Mouse (Mus musculus) forebrain, embryonic 11.5 days (tissue): ENCODE measurements at regions not wholly inside any gene's neighbourhood (a gene's known extent, or its start where the extent isn't known, plus 50 kb on each side); places are given as distances from the start of the nearest gene placed in this dataset.

ENCODE experiments used
- ATAC-seq: fragments of 200-750 bp; cut with Nextera tagmentation; replicated peaks from 2 replicates; pipeline ENCODE4 v1.8.0; 2017; ENCODE audit warnings: moderate TSS enrichment; ENCODE audit not compliant: low FRiP score
- DNase-seq: peaks from one replicate; pipeline ENCODE4 v3.0.0-alpha.2; 2017; ENCODE audit warnings: low spot score
- H3K27ac ChIP-seq: fragments of 300-500 bp; sonication (generic); 2 replicates; pipeline ENCODE4 v1.5.1; 2014; ENCODE audit warnings: low read depth, low read length
- H3K27me3 ChIP-seq: fragments of 300-500 bp; sonication (generic); 2 replicates; pipeline ENCODE4 v1.6.1; 2014; ENCODE audit warnings: mild to moderate bottlenecking, low read length, mixed read lengths; ENCODE audit not compliant: control insufficient read depth, insufficient read depth
- H3K36me3 ChIP-seq: fragments of 300-500 bp; sonication (generic); 2 replicates; pipeline ENCODE4 v1.6.1; 2014; ENCODE audit warnings: mild to moderate bottlenecking, low read length, moderate library complexity, mixed read lengths; ENCODE audit not compliant: control insufficient read depth, insufficient read depth
- H3K4me1 ChIP-seq: fragments of 300-500 bp; sonication (generic); replicated peaks from 2 replicates; pipeline ENCODE4 v1.6.1; 2014; ENCODE audit warnings: low read length, mixed read lengths; ENCODE audit not compliant: control insufficient read depth, insufficient read depth
- H3K4me2 ChIP-seq: fragments of 300-500 bp; sonication (generic); 2 replicates; pipeline ENCODE4 v1.6.1; 2014; ENCODE audit warnings: low read depth, mild to moderate bottlenecking, low read length, moderate library complexity, mixed read lengths; ENCODE audit not compliant: severe bottlenecking
- H3K4me3 ChIP-seq: fragments of 300-500 bp; sonication (generic); 2 replicates; pipeline ENCODE4 v1.5.1; 2014; ENCODE audit warnings: low read depth, low read length
- H3K9ac ChIP-seq: fragments of 300-500 bp; sonication (generic); 2 replicates; pipeline ENCODE4 v1.6.1; 2014; ENCODE audit warnings: low read length
- H3K9me3 ChIP-seq: fragments of 300-500 bp; sonication (generic); 2 replicates; pipeline ENCODE4 v1.6.1; 2016; ENCODE audit warnings: low read length, mixed read lengths; ENCODE audit not compliant: control insufficient read depth
- WGBS: fragments of 180-500 bp; shearing (Covaris S2); extraction: QIAGEN DNeasy Blood & Tissue Kit; methylation state at CpG from one replicate; pipeline ENCODE4 v1.1.7; 2014; 5-methylcytosine and 5-hydroxymethylcytosine counted together

GRCm38 (mm10) chr13:39472621-39473020 lies 511.9 kb upstream of the Slc35b3 start:
- no peak for ATAC-seq
- WGBS: 52% methylated on average over 6 of the region's 6 CpGs
- no peak for DNase-seq
- H3K9me3 ChIP-seq: no peaks in the 10 kb centered on the region
- H3K4me2 ChIP-seq: no peak overlapping the region
- no peak overlapping the region for H3K27ac ChIP-seq
- H3K27me3 ChIP-seq: no peaks in the 10 kb centered on the region
- no peaks in the 10 kb centered on the region for H3K36me3 ChIP-seq
- H3K9ac ChIP-seq: no peak overlapping the region
- H3K4me3 ChIP-seq: no peak overlapping the region
- H3K4me1 ChIP-seq: no peaks in the 10 kb centered on the region

GRCm38 (mm10) chr13:39441799-39442198 lies 481.1 kb upstream of the Slc35b3 start:
- no peaks in the 10 kb centered on the region; the same call in 1 of the 2 replicates for H3K27me3 ChIP-seq
- 93% methylated on average over 13 of the region's 13 CpGs for WGBS
- H3K9ac ChIP-seq: no peak overlapping the region
- H3K36me3 ChIP-seq: no peaks in the 10 kb centered on the region
- no peak for ATAC-seq
- H3K27ac ChIP-seq: no peak overlapping the region
- no peak overlapping the region for H3K4me3 ChIP-seq
- no peaks in the 10 kb centered on the region for H3K4me1 ChIP-seq
- no peak overlapping the region for H3K4me2 ChIP-seq
- H3K9me3 ChIP-seq: no peaks in the 10 kb centered on the region
- no peak for DNase-seq

GRCm38 (mm10) chr13:39440907-39441306 lies 480.2 kb upstream of the Slc35b3 start:
- 29% methylated on average over 8 of the region's 8 CpGs for WGBS
- Histone ChIP-seq H3K4me1 (no peaks in the 10 kb centered on the region), H3K27ac (no peak overlapping the region), H3K27me3 (no peaks in the 10 kb centered on the region; the same call in 1 of the 2 replicates), H3K9me3 (no peaks in the 10 kb centered on the region), H3K36me3 (no peaks in the 10 kb centered on the region), H3K9ac (no peak overlapping the region), H3K4me3 (no peak overlapping the region), H3K4me2 (no peak overlapping the region)
- DNase-seq (peak; percentile 83), ATAC-seq (peak; percentile 66; the same call in 1 of the 2 replicates)

DNA sequence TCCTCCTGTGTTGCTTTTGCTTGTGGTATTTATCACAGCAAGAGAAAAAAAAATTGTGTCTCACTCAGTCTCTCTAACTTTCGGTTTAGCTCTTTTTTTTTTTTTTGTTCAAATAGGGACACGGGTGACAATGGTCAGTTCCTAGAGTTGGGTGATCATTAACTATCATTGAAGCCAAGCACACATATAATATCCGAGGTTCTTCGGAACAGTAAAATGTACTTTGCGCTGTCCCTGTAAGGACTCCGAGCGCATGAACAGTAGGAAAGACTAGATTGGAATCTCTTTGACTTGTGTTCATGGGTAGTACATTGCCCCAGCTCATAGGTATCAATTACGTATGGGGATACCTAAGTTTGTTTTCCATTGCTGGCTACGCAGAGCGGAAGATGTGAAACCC lies 479.7 kb upstream of the Slc35b3 start:
- H3K4me1 ChIP-seq: no peaks in the 10 kb centered on the region
- no peak overlapping the region for H3K9ac ChIP-seq
- no peak overlapping the region for H3K4me3 ChIP-seq
- no peaks in the 10 kb centered on the region; the same call in 1 of the 2 replicates for H3K27me3 ChIP-seq
- H3K36me3 ChIP-seq: no peaks in the 10 kb centered on the region
- no peaks in the 10 kb centered on the region for H3K9me3 ChIP-seq
- ATAC-seq (no peak), DNase-seq (no peak)
- H3K27ac ChIP-seq: no peak overlapping the region
- 91% methylated on average over 10 of the region's 10 CpGs for WGBS
- no peak overlapping the region for H3K4me2 ChIP-seq

DNA sequence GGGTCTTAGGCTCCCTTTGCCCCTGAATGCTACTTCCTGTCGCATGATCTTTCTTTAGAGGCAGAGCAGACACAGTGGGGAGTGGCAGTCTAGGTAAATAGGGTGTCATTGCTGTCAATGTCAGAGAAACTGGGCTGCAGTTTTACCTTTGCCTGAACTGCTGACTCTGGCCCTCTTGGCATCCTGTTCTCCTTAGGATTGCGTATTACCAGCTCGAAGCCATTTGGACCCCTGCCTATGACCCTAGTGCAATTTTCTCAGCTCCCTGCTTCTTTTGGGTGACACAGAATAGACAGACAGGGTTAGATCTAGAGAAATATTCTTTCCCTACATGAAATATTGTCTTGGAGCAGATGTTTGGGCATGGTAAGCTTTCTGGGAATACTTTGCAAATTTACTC lies 467.3 kb upstream of the Slc35b3 start:
- no peak for ATAC-seq

GRCm38 (mm10) chr13:39425944-39426343 lies 465.3 kb upstream of the Slc35b3 start:
- ATAC-seq (no peak), DNase-seq (no peak)
- 70% methylated on average over 6 of the region's 6 CpGs for WGBS

More for the DNA sequence above, 467.3 kb upstream of the Slc35b3 start:
- H3K27ac ChIP-seq: no peak overlapping the region
- no peaks in the 10 kb centered on the region for H3K4me1 ChIP-seq
- H3K9ac ChIP-seq: no peak overlapping the region
- H3K4me3 ChIP-seq: no peak overlapping the region
- H3K9me3 ChIP-seq: no peaks in the 10 kb centered on the region
- WGBS: 81% methylated on average over 3 of the region's 3 CpGs
- no peaks in the 10 kb centered on the region for H3K27me3 ChIP-seq
- no peak overlapping the region for H3K4me2 ChIP-seq
- no peaks in the 10 kb centered on the region for H3K36me3 ChIP-seq
- DNase-seq: no peak

DNA sequence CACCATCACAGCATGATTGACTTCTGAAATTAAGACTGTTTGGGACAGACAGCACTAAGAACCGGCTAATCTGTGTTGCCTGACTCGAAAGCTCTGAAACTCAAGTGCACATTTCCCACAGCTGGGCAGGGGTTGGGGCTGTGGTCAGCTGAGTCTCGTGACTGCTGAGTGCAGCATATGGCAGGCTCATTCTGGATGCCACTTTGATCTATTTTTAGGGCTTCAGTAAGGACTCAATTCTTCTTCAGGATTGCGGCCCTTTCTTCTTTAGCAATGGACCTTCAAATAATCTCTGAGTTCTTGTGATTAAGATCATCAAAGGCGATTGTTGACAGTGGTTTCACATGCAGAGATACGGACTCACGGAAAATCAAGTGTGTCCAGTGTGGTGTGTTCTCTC lies 457.5 kb upstream of the Slc35b3 start:
- Histone ChIP-seq H3K4me2 (no peak overlapping the region), H3K9me3 (no peaks in the 10 kb centered on the region), H3K4me1 (no peaks in the 10 kb centered on the region), H3K9ac (no peak overlapping the region), H3K27ac (no peak overlapping the region), H3K27me3 (no peaks in the 10 kb centered on the region; the same call in 1 of the 2 replicates), H3K4me3 (no peak overlapping the region), H3K36me3 (no peaks in the 10 kb centered on the region)
- ATAC-seq: no peak
- no peak for DNase-seq
- 51% methylated on average over 7 of the region's 7 CpGs for WGBS

More at GRCm38 (mm10) chr13:39425944-39426343, 465.3 kb upstream of the Slc35b3 start:
- H3K27ac ChIP-seq: no peak overlapping the region
- H3K36me3 ChIP-seq: no peaks in the 10 kb centered on the region
- no peaks in the 10 kb centered on the region for H3K9me3 ChIP-seq
- no peak overlapping the region for H3K4me3 ChIP-seq
- no peaks in the 10 kb centered on the region for H3K4me1 ChIP-seq
- no peak overlapping the region for H3K4me2 ChIP-seq
- H3K27me3 ChIP-seq: no peaks in the 10 kb centered on the region
- H3K9ac ChIP-seq: no peak overlapping the region

GRCm38 (mm10) chr13:39411471-39412251 lies 451.0 kb upstream of the Slc35b3 start:
- H3K27me3 ChIP-seq: no peaks in the 10 kb centered on the region; the same call in 1 of the 2 replicates
- no peaks in the 10 kb centered on the region; the same call in 1 of the 2 replicates for H3K4me1 ChIP-seq
- no peak overlapping the region for H3K4me3 ChIP-seq
- ATAC-seq: no peak
- no peak for DNase-seq
- no peak overlapping the region for H3K9ac ChIP-seq
- no peak overlapping the region for H3K27ac ChIP-seq
- 59% methylated on average over 14 of the region's 14 CpGs for WGBS
- no peak overlapping the region for H3K4me2 ChIP-seq
- H3K36me3 ChIP-seq: no peaks in the 10 kb centered on the region
- no peaks in the 10 kb centered on the region for H3K9me3 ChIP-seq

- H3K27ac ChIP-seq: no peak overlapping the region
- no peak overlapping the region for H3K4me2 ChIP-seq
- no peak for DNase-seq
- ATAC-seq: no peak
- H3K27me3 ChIP-seq: no peaks in the 10 kb centered on the region
- no peak overlapping the region for H3K9ac ChIP-seq
- no peaks in the 10 kb centered on the region for H3K4me1 ChIP-seq
- 92% methylated on average over 3 of the region's 3 CpGs for WGBS
- H3K4me3 ChIP-seq: no peak overlapping the region
- no peaks in the 10 kb centered on the region for H3K36me3 ChIP-seq
- no peaks in the 10 kb centered on the region for H3K9me3 ChIP-seq
Measured at GRCm38 (mm10) chr13:39392589-39392988, 431.9 kb upstream of the Slc35b3 start.
